Mouse (Mus musculus) forebrain, embryonic 11.5 days (tissue): ENCODE data around the gene Gata2. TPM values are rescaled to one million over a fixed set of nuclear protein-coding genes. Genes with fewer than 3 reads are reported as not detected.

Source experiments
- ATAC-seq: fragments of 200-750 bp; cut with Nextera tagmentation; replicated peaks from 2 replicates; pipeline ENCODE4 v1.8.0; 2017; ENCODE audit warnings: moderate TSS enrichment; ENCODE audit not compliant: low FRiP score
- DNase-seq: peaks from one replicate; pipeline ENCODE4 v3.0.0-alpha.2; 2017; ENCODE audit warnings: low spot score
- H3K27ac ChIP-seq: fragments of 300-500 bp; sonication (generic); 2 replicates; pipeline ENCODE4 v1.5.1; 2014; ENCODE audit warnings: low read depth, low read length
- H3K27me3 ChIP-seq: fragments of 300-500 bp; sonication (generic); 2 replicates; pipeline ENCODE4 v1.6.1; 2014; ENCODE audit warnings: mild to moderate bottlenecking, low read length, mixed read lengths; ENCODE audit not compliant: control insufficient read depth, insufficient read depth
- H3K36me3 ChIP-seq: fragments of 300-500 bp; sonication (generic); 2 replicates; pipeline ENCODE4 v1.6.1; 2014; ENCODE audit warnings: mild to moderate bottlenecking, low read length, moderate library complexity, mixed read lengths; ENCODE audit not compliant: control insufficient read depth, insufficient read depth
- H3K4me1 ChIP-seq: fragments of 300-500 bp; sonication (generic); replicated peaks from 2 replicates; pipeline ENCODE4 v1.6.1; 2014; ENCODE audit warnings: low read length, mixed read lengths; ENCODE audit not compliant: control insufficient read depth, insufficient read depth
- H3K4me2 ChIP-seq: fragments of 300-500 bp; sonication (generic); 2 replicates; pipeline ENCODE4 v1.6.1; 2014; ENCODE audit warnings: low read depth, mild to moderate bottlenecking, low read length, moderate library complexity, mixed read lengths; ENCODE audit not compliant: severe bottlenecking
- H3K4me3 ChIP-seq: fragments of 300-500 bp; sonication (generic); 2 replicates; pipeline ENCODE4 v1.5.1; 2014; ENCODE audit warnings: low read depth, low read length
- H3K9ac ChIP-seq: fragments of 300-500 bp; sonication (generic); 2 replicates; pipeline ENCODE4 v1.6.1; 2014; ENCODE audit warnings: low read length
- H3K9me3 ChIP-seq: fragments of 300-500 bp; sonication (generic); 2 replicates; pipeline ENCODE4 v1.6.1; 2016; ENCODE audit warnings: low read length, mixed read lengths; ENCODE audit not compliant: control insufficient read depth
- WGBS: fragments of 180-500 bp; shearing (Covaris S2); extraction: QIAGEN DNeasy Blood & Tissue Kit; methylation state at CpG from one replicate; pipeline ENCODE4 v1.1.7; 2014; 5-methylcytosine and 5-hydroxymethylcytosine counted together
- polyA plus RNA-seq: library from polyadenylated mRNA; unstranded; fragments of >200 nt; fragmentation: Nextera tagmentation; extraction: Ambion mirVana; gene quantifications from 2 replicates; pipeline ENCODE4 v1.2.1, GENCODE M21; 2014

The Gata2 gene
- polyA plus RNA-seq, 1 experiment from 2014 or later: 7.9 TPM

DNA sequence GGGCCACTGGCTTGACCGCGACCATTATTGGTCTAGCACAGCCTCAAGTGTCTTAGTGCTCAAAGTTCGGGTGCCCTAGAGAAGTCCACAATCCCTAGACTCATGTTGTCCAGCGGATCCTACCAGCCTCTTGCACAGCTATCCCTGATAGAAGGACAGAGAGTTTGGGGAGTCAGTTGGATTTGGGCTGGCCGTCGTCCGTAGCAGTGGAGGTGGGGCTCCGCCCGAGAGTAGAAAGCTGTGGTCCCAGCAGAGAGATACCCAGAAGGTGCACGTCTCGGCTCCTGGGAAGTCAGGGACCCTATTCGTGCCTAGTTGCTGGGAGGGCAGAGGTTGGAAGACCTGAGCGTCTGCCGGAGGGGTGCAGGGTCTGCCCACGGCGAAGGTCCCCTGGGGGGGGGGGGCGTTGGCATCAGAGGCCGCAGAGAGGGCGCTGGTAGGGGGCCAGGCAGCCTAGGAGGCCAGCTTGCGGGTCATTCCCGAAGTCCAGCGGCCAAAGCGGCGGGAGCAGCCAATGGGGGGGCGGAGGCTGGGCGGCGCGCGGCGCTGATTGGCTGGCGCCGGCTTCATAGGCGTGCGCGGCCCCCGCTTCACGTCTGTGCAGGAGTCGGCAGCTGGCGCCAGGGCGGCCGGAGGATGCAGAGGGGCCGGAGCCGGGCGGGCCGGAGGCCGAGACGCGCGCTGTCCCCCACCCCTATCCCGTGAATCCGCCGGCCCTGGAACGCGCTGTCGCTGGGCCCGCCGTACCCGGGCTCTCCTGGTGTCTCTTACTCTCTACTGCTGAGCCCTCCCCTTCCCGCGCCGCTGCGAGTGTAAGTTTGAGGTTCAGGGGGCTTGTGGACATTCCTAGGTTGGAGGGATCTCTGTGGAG is 4.6 kb downstream of the Gata2 start:
- Histone ChIP-seq H3K4me3 (peak overlapping the region; percentile 32), H3K4me2 (peak overlapping the region; percentile 57), H3K27ac (no peak overlapping the region), H3K27me3 (peaks cover 95% of the 10 kb centered on the region), H3K4me1 (peaks cover 30% of the 10 kb centered on the region), H3K36me3 (no peaks in the 10 kb centered on the region), H3K9ac (no peak overlapping the region), H3K9me3 (no peaks in the 10 kb centered on the region)
- WGBS: 1% methylated on average over 57 of the region's 62 CpGs
- peak; percentile 68 for ATAC-seq
- peak; percentile 86 for DNase-seq

DNA sequence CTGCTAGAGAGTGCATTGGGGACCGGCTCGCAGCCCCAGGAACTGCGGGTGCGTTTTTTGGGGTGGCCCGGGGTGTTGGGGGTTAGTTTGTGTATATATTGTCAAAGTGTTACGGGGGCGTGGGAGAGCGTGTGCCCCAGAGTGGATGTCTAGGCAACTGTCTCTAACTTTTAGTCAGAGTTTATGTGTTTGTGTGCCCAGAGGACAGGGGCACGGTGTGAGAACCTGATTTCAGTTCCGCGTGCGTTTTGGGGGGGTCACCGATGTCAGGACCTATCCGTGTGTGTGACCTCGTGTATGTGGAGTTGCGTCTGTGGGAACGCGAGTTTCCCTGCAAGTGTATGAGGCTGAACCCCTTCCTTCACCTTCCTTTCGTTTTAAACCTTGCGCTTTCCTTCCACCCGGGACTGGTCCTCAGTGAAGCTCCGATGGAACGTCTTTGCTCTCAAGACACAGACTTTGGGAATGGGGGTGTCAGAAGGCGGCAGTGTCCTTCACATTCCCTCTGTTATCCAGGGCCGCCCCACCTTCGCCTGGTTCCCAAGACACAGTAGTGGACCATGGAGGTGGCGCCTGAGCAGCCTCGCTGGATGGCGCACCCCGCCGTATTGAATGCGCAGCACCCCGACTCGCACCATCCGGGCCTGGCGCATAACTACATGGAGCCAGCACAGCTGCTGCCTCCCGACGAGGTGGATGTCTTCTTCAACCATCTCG is 5.5 kb downstream of the Gata2 start:
- Histone ChIP-seq H3K4me3 (peak overlapping the region; percentile 32), H3K9me3 (no peaks in the 10 kb centered on the region), H3K4me1 (peaks cover 23% of the 10 kb centered on the region), H3K27ac (no peak overlapping the region), H3K27me3 (peaks cover 95% of the 10 kb centered on the region), H3K4me2 (peak overlapping the region; percentile 57), H3K36me3 (no peaks in the 10 kb centered on the region), H3K9ac (no peak overlapping the region)
- ATAC-seq: no peak
- peak; percentile 54 for DNase-seq
- WGBS: under 1% methylated on average over 39 of the region's 39 CpGs

DNA sequence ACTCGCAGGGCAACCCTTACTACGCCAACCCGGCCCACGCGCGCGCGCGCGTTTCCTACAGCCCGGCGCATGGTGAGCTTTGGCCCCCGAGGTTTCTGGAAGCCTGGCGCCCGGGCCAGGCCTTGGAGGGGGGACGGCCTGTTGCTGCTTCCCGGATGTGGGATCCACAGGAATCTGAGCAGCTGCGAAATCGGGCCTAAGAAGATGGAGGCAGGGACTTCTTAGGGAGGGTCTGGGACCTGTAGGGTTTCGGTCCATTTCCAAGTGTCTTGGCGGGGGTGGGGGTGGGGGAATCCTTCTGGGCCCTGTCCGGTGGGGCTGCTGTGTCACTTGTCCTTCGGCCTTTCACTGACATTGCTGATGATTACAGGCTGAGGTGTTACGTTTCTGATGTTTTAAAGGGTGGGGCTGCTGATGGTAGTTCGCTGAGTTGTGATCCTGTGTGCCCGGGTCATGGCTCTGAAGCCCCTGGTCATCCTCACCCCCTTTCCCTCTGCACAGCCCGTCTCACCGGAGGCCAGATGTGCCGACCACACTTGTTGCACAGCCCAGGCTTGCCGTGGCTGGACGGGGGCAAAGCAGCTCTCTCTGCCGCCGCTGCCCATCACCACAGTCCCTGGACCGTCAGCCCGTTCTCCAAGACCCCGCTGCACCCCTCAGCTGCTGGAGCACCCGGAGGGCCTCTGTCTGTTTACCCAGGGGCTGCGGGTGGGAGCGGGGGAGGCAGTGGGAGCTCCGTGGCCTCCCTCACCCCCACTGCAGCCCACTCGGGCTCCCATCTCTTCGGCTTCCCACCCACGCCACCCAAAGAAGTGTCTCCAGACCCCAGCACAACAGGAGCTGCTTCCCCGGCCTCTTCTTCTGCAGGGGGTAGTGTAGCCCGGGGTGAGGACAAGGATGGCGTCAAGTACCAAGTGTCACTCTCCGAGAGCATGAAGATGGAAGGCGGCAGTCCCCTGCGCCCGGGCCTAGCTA is 6.3 kb downstream of the Gata2 start:
- no peak overlapping the region for H3K9ac ChIP-seq
- 3% methylated on average over 50 of the region's 50 CpGs for WGBS
- ATAC-seq (no peak), DNase-seq (peak; percentile 57)
- H3K4me3 ChIP-seq: 0 out of 2 replicates have a peak overlapping the region, but pooled peaks have one; percentile 32
- peak overlapping the region; percentile 26; the same call in 1 of the 2 replicates for H3K4me2 ChIP-seq
- H3K27me3 ChIP-seq: peaks cover 96% of the 10 kb centered on the region
- H3K36me3 ChIP-seq: no peaks in the 10 kb centered on the region
- H3K27ac ChIP-seq: no peak overlapping the region
- no peaks in the 10 kb centered on the region for H3K9me3 ChIP-seq
- H3K4me1 ChIP-seq: peaks cover 23% of the 10 kb centered on the region

DNA sequence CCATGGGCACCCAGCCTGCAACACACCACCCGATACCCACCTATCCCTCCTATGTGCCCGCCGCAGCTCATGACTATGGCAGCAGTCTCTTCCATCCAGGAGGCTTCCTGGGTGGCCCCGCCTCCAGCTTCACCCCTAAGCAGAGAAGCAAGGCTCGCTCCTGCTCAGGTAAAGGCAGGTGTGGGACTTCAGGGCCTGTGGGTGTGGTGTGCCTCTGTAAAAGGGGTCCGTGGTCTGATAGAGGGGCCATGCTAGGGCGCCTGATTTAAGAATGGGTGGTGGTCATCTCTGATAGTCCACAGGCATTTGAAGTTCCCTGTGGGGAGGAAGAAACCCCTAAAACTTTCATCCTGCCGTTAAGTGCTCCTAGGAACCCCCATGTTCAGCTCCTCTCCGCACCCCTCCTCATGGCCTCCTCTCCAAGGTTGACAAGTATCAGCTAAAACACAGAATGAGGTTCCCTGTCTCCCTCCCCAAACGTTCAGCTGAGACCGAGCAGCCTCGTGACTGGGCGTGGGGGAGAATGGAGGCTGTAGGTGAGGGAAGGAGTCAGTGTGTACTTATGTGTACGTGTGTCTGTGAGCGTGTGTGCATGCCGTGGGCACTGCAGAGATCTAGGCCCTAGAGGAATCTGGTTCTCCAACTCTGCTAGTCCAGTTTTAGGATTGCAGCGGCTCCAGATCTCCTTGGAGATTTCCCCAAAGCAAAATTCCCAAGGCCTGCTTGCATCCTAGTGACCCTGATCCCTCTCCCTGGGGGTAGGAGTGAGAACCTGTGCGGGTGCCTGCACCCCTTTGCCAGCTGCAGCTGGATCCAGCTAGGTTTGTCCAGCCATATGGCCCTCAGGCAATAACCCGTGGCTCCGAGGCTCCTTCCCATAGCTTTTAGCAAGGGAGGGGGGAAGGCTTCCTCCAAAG is 7.3 kb downstream of the Gata2 start:
- no peak overlapping the region for H3K9ac ChIP-seq
- H3K4me1 ChIP-seq: peaks cover 23% of the 10 kb centered on the region
- H3K36me3 ChIP-seq: no peaks in the 10 kb centered on the region
- peaks cover 96% of the 10 kb centered on the region for H3K27me3 ChIP-seq
- no peak overlapping the region for H3K4me2 ChIP-seq
- no peak overlapping the region for H3K4me3 ChIP-seq
- H3K27ac ChIP-seq: no peak overlapping the region
- ATAC-seq: no peak
- peak; percentile 50 for DNase-seq
- no peaks in the 10 kb centered on the region for H3K9me3 ChIP-seq
- 5% methylated on average over 20 of the region's 20 CpGs for WGBS

DNA sequence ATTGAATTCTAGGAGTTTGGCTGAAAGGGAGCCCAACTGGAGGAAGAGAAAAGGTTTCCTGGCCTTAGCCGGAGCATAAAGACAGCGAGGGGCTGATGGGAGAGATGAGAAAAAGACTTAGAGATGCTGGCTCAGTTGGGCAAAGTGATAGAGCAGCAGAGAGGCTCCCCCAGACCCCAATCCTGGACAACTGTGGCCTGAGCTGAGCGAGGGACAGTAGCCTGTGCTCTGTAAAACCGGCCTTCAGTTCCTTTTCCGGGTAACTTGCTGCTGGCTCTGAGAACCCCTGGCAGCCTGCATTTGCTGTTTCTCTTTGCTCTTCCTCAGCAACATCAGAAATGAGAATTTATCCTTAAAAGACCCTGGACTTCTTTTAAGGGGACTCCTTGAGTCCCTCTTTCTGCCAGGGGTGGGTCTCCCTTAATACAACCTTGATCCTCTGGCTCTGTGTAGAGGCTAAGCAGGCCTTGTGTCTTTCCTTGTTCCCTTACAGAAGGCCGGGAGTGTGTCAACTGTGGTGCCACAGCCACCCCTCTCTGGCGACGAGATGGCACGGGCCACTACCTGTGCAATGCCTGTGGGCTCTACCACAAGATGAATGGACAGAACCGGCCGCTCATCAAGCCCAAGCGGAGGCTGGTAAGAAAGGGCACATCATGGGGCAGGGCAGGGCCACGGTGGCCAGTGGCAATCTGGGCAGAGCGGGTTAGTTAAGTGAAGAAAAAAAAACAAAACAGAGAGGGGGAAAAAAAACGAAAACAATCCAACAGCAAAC is 8.4 kb downstream of the Gata2 start:
- ATAC-seq: no peak
- no peaks in the 10 kb centered on the region for H3K9me3 ChIP-seq
- H3K4me2 ChIP-seq: no peak overlapping the region
- peaks cover 15% of the 10 kb centered on the region for H3K4me1 ChIP-seq
- H3K27ac ChIP-seq: no peak overlapping the region
- 4% methylated on average over 15 of the region's 15 CpGs for WGBS
- no peak overlapping the region for H3K4me3 ChIP-seq
- H3K9ac ChIP-seq: no peak overlapping the region
- peak; percentile 58 for DNase-seq
- peaks cover 95% of the 10 kb centered on the region for H3K27me3 ChIP-seq
- H3K36me3 ChIP-seq: no peaks in the 10 kb centered on the region

DNA sequence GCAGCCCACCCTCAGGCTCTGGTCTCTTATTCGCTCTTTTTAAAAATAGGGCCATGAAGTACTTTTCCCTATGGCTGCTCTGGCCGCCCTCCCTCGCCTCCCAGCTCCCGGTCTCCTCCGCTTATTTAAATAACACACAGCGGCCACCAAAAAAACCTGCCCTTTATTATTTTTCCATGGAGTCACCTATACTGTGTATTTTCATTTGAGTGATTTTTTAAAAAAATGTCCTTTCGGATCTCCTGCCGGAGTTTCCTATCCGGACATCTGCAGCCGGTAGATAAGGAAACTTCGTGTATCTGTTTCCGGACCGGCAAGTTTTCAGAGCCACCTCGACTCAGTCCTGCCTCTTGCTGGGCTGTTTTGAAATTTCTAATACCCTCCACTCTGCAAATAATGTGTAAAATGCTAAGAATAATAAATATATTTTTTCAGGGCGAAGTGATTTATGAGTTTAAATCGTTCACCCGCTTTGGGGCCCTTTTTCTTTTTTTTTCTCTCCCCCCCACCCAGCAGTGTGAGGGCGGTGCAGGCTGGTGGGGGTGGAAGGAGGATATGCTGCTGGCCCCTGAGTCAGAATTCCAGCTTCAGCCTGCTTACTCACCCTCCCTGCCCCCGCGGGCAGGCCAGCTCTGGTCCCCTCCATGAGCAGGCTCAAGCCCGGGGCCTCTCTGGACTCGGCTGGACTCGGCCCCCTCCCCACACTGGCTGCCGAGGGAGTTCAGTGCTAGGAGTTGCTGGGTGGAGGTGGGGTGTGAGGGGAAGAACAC is 9.4 kb downstream of the Gata2 start:
- Histone ChIP-seq H3K4me3 (no peak overlapping the region), H3K9me3 (no peaks in the 10 kb centered on the region), H3K36me3 (no peaks in the 10 kb centered on the region), H3K27ac (no peak overlapping the region), H3K27me3 (peaks cover 89% of the 10 kb centered on the region), H3K9ac (no peak overlapping the region), H3K4me2 (no peak overlapping the region), H3K4me1 (peaks cover 8% of the 10 kb centered on the region)
- WGBS: 1% methylated on average over 24 of the region's 24 CpGs
- DNase-seq (peak; percentile 58), ATAC-seq (no peak)
